Mouse (Mus musculus): ENCODE data around the gene Tgm2.

Tgm2 gene

DNA sequence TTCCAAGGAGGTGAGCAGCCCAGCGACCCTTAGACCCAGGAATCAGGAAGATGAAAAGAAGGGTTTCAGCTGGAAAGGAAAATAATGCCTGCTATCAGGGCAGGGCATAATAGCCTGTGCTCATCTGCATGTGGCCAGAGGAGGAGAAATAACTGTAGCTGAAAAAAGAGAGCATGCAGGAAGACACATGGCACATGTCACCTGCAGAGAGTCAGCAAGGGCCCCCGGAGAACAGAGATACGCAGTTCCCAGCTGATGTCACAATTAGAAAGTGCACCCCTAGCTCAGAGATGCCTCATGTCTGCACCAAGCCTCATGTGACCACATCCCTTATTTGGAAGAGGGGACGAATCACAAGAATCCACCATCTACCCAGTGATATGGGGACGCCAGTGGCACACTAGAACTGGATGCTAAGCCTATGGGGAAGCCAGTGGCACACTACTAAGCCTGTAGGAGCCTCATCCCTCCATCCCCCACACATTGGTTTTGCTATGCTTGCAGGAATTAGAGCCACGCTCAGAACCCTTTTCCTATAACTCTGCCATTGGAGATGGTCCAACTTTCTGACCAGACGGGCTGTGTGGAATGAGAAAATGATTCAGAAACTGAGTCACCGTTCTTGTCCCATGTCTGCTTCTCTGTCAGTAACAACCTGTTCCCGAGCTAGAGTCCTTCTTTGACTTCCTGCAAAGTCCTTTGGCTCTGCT is 21.4 kb upstream of the Tgm2 start:
- no peak for DNase-seq (ENCODE audit: low read depth, low spot score)

DNA sequence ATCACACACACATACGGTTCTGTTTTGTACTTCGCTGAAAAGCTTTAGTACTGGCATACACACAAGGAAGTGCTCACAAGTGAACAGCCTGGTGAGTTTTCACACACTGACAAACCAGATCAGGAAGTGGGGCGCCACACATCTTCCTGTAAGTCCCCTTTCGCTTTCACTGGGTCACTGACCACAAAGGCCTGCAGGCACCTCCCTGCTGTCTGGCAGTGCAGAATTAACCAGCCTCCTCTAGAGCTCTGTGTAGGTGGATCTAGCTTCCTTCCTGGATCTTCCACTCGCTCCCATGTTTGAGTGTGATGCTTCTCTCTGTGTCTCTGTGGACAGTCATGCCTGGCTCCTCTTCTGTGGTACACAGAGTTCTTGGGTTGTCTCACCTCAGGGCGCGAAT is 20.4 kb upstream of the Tgm2 start:
- DNase-seq (ENCODE audit: low read depth, low spot score) = peak; percentile 85

DNA sequence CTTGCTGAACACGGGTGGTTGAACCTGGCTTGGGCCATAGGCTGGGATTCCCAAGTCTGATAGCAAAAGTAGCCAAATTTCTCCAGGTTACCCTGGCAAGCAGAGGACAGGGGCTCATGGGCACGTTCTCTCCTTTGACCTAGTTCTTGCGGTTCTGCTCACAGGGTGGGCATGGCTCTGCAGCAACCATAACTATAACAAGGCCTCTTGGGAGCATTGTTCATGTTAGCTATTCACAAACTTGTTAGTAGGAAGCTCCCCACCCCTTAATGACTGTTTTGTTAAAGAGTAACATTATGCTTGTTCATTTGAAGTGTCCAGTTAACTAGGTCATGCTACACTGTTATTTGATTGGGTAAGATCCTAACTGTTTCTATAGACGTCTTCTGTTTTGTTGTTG is 19.5 kb upstream of the Tgm2 start:
- no peak for DNase-seq (ENCODE audit: low read depth, low spot score)

DNA sequence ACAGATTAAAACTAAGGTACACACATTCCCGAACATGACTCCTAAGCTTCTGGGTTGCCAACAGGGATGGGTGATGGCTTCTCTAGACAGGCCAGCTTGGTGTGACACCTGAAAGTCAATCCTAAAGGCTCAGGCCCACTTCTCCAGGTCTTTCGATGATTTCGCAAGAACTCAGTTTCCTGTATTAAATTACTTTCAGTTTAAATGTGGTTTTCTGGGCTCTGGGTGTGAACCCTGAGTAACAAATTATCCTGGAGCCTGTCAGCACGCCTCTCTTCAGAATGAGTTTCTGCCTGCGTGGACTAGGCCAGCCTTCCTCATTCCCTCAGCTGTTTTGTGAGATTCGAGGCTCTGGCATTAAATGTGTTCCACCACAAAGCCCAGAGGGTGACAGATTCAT is 16.8 kb upstream of the Tgm2 start:
- no peak for DNase-seq (ENCODE audit: low read depth, low spot score)

DNA sequence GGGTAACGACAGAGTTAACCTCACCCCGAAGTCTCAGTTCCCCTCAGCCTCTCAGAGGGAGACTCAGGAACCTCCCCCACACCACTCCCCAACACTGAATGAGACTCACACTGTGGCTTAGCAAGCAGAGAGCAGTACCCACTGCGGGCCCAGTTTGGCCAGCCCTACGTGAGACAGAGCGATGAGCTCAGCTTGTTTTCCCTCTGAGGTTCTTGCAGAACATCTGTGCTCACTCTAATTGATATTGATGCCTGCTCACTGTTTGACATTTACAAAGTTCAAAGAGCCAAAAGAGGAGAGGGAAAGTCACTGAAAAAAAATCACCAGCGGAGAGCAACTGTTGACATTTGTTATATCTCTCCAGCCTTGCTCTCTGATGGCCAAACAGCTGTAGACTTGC is 15.5 kb upstream of the Tgm2 start:
- DNase-seq (ENCODE audit: low read depth, low spot score) = peak; percentile 30

DNA sequence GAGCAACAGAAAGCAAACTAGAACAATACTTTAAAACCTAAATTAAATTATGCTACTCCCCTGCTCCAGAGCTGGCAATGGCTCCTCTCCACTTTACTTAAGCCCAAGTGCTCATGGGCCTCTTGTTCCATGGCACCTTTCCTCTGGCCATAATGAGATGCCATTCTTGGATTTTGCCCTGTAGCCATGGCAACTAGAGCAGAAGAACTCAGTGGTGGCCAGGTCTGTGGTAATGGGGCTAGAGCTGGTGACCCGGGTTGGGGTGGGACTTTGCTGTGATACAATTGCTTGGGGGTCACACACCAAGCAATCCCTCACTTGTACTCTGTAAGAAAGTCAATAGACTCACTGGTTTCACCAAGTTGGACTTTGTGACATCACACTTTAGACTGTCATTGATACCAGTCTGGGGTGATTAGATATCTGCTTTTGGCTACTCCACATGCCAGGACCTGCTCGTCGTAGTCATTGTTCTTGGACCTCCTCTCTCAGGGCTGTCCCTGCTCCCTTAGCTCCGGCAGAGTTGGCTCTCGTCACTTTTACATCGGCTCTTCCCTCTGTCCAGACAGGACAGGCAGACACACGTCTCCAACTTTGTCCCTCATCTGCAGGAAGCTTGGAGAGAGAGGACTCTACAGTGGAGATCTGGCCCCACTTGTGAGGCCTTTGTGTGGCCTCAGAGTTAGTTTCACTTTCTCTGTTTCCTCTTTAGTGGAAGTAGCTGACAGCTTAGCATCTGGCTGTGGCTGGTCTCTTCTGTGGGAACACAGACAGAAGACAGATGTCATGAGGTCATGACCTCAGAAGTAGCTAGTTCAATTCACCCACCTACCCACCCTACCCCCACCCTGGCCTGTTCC is 13.4 kb upstream of the Tgm2 start:
- DNase-seq (ENCODE audit: low read depth, low spot score) = peak; percentile 58

DNA sequence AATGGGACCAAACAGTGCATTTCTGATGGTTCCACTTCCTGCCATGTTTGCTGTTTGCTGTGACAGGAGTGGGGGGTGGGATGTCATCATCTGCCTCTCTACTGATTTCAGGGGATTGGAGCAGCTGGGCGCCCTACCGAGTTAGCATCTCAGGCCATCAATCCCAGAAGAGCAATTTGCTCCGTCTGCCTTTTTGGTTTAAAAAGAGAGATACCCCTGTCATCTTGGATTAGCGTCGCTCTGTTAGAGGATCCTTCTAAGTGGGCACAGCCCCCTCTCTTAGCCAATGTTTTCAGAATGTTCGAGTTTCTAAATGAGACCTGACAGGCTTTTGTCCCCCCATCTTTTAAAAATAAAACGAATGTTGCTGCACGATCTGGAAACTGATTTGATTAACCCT is 11.4 kb upstream of the Tgm2 start:
- DNase-seq (ENCODE audit: low read depth, low spot score) = no peak

DNA sequence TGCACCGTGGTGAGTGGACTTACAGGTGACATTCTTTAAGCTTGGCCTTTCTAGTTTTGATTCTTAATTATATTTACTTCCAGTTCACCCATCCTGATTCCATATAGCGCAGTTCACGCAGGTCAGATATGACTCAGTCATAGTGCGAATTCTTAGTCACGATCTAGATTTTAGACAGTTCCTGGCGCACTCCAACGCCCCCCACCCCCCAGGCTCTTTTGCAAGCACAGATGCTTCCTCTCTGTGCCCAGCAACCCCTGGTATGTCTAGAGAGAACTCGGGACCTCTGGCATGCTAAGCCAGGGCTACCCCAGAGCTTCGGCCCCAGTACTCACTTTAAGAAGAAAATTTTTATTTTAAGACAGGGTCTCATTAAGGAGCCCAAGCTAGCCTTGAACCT is 10.3 kb upstream of the Tgm2 start:
- no peak for DNase-seq (ENCODE audit: low read depth, low spot score)

DNA sequence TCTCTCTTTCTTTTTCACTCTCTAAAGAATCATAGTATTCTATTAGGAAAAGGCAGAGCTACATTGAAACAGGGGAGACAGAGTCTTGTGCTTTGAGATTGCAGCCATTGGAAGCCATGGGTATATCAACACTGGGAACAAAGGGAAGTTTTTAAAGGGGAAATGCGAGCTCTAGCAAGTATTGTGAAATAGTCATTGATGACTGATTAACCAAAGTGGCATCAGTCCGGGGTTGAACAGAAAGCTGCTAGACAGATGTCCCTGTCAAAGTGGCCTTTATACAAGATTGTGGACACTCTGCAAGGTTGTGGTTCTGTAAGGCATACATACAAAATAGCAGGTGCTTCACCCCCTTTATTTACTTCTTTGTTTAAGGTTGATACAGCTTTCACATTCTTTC is 9.4 kb upstream of the Tgm2 start:
- DNase-seq (ENCODE audit: low read depth, low spot score) = no peak

DNA sequence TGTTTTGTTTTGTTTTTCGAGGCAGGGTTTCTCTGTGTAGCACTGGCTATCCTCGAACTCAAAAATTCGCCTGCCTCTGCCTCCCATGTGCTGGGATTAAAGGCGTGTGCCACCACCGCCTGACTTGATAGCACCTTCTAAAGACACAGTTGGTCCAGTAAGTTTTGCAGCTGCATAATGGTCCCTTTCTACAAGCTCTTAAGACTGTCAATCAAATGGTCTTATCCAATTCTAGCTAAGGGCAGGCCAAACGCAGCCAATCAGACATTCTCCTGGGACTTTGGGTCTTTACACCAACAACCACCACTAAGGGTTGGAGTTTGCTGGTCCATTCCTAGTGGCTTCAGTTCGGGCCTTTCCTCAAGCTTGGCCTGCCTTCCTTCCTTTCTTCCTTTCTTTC is 8.9 kb upstream of the Tgm2 start:
- DNase-seq (ENCODE audit: low read depth, low spot score) = no peak

DNA sequence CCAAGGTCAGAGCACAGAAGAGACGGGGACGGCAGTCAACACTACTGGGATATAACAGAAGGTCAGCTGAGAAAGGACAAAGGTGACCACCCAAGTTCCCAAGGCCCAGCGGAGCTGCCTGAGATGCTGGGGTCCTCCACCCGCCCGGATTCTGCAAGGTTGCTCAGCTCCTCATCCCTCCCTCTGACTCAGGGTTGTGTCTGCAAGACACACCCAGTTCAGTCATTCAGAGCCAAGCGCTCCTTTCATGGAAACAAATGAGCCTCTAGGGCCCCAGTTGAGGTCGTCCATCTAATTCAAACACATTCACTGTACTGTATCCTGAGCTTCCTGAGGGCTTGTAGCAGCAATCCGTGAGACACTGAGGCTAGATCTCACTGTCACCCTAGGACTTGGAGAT is 8.4 kb upstream of the Tgm2 start:
- DNase-seq (ENCODE audit: low read depth, low spot score) = no peak

DNA sequence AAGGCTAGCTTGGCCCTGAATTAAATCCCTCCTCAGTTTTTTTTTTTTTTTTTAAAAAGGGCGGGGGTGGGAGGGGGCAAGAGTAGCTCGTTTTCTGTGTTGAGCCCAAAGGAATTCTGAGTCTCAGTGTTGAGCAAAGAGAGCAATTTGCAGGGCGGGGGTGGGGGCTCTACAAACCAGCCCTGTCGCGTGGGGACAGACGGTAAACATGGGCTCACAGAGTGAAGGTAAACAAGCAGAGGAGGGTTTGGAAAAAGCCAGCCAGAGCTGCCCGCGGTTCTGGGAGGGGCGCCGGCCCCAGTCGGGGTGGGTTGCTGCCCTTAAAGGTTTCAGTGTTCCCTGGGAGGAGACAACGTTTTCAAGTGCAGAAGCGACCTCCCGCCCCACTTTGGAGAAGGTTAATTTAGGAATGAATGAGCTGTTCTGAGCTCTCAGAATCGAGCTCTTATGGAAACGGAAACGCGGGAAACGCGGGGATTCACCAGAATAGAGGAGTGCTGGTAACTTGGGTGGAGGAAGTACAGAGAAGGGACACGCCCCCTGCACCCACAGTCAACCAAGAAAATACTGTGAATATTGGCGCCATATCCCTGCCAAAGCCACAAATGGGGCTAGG is 7.6 kb upstream of the Tgm2 start:
- DNase-seq (ENCODE audit: low read depth, low spot score) = peak; percentile 59

DNA sequence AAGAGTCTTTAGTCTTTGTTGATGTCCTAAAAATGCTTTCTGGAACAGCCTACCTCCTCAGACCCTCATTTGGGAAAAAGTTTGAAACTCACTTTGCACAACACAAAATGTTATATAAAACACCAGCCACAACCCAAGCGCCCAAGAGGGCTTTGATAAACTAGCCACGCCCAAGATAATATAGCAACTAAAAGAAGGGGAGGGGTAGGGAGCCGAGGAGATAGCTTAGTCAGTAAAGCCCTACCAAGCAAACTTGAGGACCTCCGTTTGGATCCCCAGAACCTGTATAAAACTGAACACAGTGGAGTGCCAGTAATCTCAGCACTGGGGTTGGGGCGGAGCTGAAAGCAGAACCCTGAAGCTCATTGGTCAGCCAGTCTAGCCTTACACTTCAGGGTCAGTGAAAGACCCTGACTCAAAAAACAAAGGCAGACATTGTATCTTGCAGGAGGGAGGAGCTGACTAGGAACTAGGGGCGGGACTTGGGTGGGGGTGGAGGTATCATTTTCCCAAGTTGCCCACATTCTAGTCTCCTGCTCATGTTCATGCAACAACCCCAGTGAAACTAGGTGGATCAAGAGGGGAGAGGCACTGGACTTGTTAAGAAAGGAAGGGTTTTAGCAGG is 6.6 kb upstream of the Tgm2 start:
- no peak for DNase-seq (ENCODE audit: low read depth, low spot score)

DNA sequence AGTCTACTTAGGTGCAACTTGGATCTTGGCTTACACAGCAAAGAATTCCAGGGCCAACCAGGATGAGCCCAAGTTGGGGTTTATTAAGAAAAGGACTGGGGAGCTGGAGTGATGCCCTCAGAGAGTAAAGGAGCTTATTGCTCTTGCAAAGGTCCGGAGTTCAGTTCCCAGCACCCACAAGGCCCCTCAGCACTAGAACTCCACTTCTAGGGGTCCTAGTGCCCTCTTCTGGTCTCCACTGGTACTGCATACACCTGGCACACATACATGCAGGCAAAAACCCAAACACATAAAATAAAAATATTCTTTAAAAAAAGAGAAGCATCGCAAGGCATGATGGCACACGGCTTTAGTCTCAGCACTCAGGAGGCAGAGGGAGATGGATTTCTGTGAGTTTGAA is 4.8 kb upstream of the Tgm2 start:
- no peak for DNase-seq (ENCODE audit: low read depth, low spot score)

DNA sequence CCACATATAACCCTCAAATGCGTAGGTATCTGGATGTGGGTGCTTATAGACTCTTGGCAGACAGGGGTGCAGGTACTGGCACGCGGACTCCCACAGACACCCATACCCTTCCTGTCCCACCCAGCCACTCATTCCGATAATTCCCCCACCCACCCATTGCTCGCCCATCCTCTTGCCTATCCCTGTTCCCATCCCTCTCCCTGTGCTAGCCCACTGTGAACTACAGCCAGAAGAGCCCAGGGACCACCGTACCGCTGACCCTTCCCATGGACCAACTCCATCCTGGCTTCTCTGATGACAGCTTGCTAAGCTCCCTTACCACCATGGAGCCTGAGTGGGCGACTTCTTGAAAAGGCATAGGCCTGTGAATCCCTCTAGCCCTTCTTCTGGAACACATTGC is 735 bp upstream of the Tgm2 start:
- DNase-seq (ENCODE audit: low read depth, low spot score) = no peak

DNA sequence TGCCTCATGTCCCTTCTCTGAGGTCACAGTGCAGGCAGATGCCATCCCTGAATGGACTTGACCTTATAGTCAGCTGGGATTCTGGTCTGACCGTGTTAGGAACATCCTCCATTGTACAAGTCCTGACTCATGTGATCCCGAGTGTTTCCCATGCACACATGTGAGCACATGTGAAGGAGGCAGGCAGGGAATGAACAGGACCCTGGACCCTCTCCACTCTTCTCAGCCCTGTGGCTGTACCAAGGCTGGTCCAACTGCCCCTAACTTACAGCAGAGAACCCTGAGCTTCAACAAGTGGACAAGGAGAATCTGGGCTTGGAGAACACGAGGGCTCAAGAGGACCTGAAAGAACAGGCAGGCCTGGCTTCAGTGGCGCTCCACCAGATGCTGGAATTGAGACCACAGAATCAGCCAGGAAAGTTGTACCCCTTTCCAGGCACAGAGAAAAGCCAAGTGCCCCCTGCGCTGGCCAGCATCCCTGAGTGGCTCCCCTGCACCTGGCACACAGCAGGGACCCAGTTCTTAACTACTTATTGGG is 639 bp downstream of the Tgm2 start:
- DNase-seq (ENCODE audit: low read depth, low spot score) = no peak

DNA sequence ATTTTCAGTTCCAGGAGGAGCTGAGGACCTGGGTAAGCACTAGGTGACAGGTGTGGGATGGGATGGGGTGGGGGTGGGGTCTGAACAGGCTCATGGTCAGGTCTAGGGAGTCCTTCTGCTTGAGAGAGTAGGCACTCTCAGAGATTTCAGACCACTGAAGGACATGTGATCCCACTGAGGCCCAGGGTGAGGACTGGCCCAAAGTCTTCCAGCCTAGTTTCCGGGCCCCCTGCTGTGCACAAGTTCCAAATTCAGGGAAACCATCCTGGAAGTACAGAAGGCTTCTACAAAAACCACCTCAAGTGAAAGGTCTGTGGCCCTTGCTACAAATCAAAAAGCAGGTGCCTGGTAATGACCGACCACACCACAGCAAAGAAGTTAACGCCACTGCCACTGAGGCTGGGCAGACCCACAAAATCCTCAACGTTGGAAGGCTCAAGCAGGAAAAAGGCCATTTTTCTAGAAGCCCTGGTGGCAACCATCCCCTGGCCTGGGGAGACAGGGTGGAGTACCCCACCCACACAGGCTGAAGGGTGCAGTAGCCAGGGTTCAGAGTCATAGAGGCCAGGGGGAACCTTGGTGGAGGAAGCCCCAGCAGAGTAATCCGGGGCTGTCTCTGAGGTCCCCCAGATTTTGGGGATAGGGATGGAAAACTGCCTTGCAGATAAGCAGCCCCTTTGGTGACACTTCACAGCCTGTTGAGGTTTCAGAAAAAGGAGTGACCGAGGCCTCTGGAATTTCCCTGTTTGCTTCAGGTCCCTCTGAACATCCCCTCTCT is 1.3 kb downstream of the Tgm2 start:
- DNase-seq (ENCODE audit: low read depth, low spot score) = no peak

DNA sequence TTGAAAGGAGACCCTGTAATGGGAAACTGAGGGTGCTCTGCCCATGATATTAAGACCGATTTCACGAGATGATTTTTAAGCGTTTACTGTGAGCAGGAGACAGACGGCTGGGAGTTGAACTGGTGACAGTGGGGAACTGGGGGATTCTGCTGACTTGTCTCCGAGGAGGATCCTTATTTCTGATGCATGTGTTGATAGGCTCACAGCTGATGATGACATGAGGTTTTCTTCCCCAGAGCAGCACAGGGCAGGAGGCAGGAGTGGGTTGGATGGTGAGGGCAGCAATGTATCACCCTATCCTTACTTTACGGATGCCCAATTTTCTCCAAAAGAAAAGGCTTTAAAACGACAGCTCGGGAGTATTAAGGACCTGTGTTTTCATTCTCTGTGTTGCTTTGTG is 2.0 kb downstream of the Tgm2 start:
- no peak for DNase-seq (ENCODE audit: low read depth, low spot score)

DNA sequence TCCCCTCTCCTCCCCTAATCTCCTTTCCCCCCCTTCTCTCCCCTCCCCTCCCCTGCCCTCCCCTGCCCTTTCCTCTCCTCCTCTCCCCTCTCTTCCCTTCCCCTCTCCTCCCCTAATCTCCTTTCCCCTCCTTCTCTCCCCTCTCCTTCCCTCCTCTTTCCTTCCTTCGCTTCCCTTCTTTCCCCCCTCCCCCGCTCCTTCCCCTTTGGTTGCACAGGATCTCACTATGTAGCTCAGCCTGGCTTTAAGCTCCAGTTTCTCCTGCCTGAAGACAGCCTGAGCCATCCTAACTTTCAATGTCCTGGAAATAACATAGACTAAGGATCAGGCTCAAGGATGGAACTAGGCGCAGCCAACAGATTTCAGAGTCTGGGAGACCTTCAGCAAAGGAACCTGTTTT is 2.4 kb downstream of the Tgm2 start:
- no peak for DNase-seq (ENCODE audit: low read depth, low spot score)

DNA sequence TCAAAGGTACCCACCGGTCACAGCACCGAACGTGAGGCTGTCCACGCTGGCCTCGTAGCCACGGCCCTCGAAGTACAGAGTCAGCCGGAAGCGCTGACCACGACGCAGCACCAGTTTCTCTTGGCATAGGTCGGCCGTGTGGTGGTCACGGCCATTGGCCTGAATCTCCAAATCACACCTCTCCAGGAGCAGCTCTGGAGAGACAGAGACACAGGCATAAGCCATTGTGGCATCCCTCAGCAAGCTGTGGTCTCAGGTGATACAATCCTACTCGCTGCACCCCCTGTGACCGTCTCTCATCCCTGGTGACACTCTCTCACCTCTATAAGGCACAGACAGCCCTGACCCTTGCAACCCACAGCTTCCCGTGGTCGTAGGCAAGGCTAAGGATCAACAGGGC is 3.3 kb downstream of the Tgm2 start:
- no peak for DNase-seq (ENCODE audit: low read depth, low spot score)

DNA sequence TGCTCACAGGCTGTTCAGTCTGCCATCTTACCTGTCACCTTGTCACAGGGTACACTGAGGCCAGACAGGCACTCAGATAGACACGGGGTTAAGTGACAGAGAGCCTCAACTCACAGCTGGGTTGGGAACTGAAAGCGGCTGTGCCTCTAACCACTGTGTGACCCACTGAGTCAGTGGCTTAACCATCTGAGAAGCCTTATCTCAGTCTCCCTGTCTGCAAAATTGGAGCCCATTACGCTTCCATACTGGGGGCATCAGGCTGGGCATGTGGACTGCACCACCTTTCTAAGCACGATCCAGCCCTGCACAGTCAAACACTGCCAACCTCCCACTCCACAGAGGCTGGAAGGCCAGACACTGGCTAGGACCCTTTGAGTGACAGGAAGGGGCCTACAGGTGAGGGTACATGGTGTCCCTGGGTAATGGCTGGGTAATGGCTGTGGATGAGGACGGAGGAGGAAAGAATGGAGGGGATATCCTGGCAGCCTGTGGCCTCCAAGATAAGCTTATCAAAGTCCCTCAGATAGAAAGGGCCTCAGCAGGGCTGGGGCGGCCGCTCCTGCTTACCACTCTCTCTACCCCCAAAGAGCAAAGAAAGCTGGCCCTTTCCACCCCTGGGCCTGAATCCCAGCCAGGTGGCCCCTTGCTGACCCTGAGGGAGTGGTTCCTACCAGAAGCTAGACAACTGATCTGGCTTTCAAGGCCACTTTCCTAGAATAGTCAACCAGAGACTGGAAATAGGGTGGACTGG is 4.4 kb downstream of the Tgm2 start:
- no peak for DNase-seq (ENCODE audit: low read depth, low spot score)

All from A20 (cell line).